In the genomic region with DNA sequence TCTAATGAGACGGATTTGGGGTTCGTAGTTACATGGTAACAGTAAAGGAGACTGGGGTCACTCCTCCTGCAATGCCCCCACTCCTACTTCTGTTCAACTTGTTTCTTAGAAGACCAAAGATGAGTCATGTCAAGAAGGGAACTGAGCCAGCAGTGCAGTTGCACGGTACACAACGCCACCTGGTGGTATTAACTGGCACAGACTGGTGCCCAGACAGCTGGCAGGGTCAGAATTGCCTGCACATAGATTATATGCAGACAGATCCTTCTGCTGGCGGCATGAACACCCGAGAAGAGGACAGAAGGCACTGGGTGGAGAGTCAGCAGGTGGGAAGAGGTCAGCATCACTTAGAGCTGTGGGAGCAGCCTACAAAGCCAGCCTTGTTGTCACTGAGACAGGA, we compare ENCODE assay signal across 8 mouse cellular contexts.
DNase-seq lines count a peak whose midpoint lies in the region; ATAC-seq and TF ChIP-seq lines count a peak whose summit lies in the region.

No protein-coding gene starts in this region.

- TF ChIP-seq CTCF in E14TG2a.4 (conservative IDR thresholded peaks at IDR 0.05; ENCODE audit: low read length): peak; percentile 73
- peak; percentile 78 for TF ChIP-seq CTCF in cortical plate, adult 2 months (IDR thresholded peaks at IDR 0.05; ENCODE audit: extremely low read depth, insufficient read depth, low read length)

- H3K4me3 ChIP-seq in E14TG2a.4 (replicated peaks; ENCODE audit: low read length): no peak overlapping the region
- no peak overlapping the region for H3K4me3 ChIP-seq in cortical plate, adult 2 months (ENCODE audit: insufficient read depth, low read length)

- H3K9me3 ChIP-seq in E14TG2a.4 (ENCODE audit: low read length): no peaks in the 10 kb centered on the region

- no peaks in the 10 kb centered on the region for H3K36me3 ChIP-seq in E14TG2a.4 (ENCODE audit: insufficient read depth, low read length)

- H3K27me3 ChIP-seq in E14TG2a.4 (ENCODE audit: insufficient read depth, low read length): peaks cover 19% of the 10 kb centered on the region

- peaks cover 21% of the 10 kb centered on the region for H3K4me1 ChIP-seq in E14TG2a.4 (replicated peaks; ENCODE audit: low read depth, low read length)
- H3K4me1 ChIP-seq in cortical plate, adult 2 months (ENCODE audit: control insufficient read depth, insufficient read depth, low read length): peaks cover 11% of the 10 kb centered on the region

- peak; percentile 76 for DNase-seq in ZHBTc4 (ENCODE audit: low read depth, low spot score)
- DNase-seq in kidney, postnatal 4 days: peak; percentile 80 to 82
- peak; percentile 79 for DNase-seq in lung, postnatal 10 days
- peak; percentile 84 for DNase-seq in retina, postnatal 1 day

- H3K27ac ChIP-seq in cortical plate, adult 2 months (ENCODE audit: insufficient read depth, low read length): no peak overlapping the region

- TF ChIP-seq POLR2A in cortical plate, adult 2 months (IDR thresholded peaks at IDR 0.05; ENCODE audit: extremely low read depth, insufficient read depth, low read length): no peak

- peak; percentile 49 for ATAC-seq in granulocyte monocyte progenitor cell, adult 5-6 weeks (replicated peaks; ENCODE audit: poor library complexity, severe bottlenecking)
- ATAC-seq in megakaryocyte, adult 5-6 weeks (ENCODE audit: poor library complexity, severe bottlenecking): no peak
